Mouse (Mus musculus) natural killer cell, adult 2 months (primary cell): ENCODE results near the gene Col19a1.

Experiments used
- DNase-seq, 2 experiments: peaks; one replicate each; pipeline ENCODE4 v3.0.0; 2022; ENCODE audit warnings: low spot score in 2 of 2

Col19a1 gene

GRCm38 (mm10) chr1:24461305-24461887 is 125.9 kb downstream of the Col19a1 start:
- DNase-seq = no peak

DNA sequence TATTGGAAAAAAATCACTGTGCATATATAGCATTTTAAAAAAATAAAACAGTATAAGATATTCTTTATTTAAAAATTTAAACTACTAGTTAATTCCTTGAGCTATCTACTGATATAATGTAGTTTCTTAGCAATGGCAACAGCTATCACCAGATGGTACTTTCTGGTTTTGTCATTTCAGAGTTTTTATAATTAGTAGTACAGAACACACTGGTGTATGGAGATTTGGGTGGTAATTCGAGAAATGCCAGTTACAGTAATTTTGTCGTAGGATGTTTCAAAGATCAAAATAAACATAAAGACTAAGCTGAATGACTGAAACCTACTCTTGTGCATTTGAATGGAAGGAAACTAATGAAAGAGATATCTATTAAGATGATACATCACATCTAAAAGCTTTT is 129.3 kb downstream of the Col19a1 start:
- DNase-seq = no peak

DNA sequence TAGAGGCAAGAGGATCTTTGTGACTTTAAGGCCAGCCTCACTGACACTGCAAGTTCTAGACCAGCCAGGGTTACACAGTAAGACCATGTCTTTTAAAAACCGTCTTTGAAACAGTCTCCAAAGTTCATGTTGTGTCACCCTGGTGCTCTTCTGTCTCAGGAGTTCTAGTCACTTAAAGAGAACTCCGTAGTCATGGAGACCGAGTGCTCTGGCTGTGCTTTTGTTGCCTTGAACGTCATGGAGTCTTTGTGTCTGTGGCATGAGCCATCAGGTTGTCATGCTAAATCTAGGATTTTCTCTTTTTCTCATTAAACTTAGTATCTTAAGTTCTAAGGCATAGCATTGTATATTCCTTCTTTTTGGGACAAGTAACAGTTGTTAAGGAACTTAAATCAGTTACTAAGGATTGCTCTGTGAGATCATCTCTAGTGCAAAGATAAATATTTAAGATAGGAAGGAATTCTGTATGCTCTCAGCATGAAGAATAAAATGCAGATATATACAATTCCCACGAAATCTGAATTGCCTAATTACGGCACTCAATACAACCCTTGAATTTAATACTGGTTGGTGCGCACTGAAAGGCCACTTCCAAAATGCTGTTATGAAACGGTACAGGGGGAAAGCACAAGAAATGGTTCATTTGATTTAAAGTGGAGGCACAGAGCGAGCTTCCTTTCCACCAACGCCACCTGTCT is 134.6 kb downstream of the Col19a1 start:
- no peak for DNase-seq

DNA sequence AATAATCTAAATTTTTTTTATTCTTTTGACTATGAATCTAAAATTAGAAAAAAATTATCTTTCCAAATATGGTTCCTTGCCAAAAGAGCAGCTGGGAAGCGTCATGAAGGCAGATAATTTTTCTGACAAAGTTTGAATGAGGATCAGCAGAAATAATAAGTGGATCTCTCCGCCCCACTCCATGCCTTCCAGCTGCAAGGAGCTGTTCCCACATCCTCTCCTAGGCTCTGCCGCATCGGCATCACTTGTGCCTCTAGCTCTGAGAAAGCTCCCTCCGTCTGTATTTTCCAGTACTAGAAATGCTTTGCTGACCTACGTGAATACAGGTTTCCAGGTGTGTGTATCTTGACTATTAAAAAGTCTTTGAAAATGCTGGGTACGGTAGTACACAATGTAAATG is 135.1 kb downstream of the Col19a1 start:
- DNase-seq = no peak

- no peak for DNase-seq
These were observed 149.8 kb downstream of the Col19a1 start for GRCm38 (mm10) chr1:24437425-24437824.

DNA sequence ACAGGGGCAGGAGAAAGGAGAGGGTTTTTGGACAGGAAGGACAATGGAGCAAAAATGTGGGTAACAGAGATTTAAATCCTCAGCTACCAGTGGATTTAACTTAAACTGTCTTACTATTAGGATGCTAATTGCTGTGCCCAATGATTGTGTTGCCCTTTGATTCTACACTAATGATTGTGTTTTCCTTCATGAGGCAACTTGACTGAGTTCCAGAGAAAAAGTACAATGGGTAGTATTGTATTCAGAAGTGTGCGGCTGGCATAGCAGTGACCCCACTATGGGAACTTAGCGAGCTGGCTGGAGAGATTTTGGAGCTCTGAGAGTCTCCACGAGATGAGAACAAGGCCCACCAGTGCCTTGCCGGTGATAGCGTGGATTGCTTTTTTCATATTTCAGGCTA is 159.0 kb downstream of the Col19a1 start:
- no peak for DNase-seq

- DNase-seq = no peak
These were observed 209.0 kb downstream of the Col19a1 start for GRCm38 (mm10) chr1:24378125-24378821.

- no peak for DNase-seq
These were observed 212.4 kb downstream of the Col19a1 start for GRCm38 (mm10) chr1:24374902-24375301.

- DNase-seq = no peak
These were observed 213.6 kb downstream of the Col19a1 start for GRCm38 (mm10) chr1:24373671-24374070.

DNA sequence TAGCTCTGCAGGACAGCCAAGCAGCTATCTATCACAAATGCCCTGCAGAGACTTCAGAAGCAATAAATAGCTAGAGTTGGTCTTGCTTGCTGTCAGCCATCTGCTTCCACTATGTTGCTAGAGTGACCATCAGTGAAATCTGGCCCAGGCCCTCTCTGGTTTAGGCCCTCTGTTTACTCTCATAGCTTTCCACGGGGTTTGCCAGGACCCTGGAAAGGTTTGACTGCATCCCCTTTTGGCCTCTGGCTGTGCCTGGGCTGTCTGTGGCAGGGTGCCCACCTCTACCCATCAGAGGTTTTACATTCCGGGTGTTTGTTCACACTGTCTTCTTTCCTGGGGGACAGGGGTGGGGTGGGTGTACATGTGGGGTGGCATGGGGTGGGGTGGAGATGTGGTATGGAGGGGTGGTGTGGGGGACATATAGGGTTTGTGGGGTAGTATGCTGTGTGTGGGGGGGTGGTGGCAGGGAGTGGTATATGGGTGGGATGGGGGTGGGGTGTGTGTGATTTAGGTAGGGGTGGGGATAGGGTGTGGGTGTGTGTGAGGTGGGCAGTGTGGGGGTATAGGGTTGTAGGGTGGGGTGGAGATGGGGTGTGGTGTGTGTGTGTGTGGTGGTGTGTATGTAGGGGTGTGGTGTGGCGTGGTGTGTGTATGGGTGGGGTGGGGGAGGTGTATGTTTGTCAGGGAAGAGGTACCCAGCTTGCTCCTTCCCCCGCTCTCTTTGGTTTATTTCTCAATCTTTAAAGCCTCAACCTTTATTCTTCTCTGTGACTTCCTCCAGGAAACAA is 214.6 kb downstream of the Col19a1 start:
- no peak for DNase-seq

- DNase-seq = no peak
These were observed 219.4 kb downstream of the Col19a1 start for GRCm38 (mm10) chr1:24367570-24368517.

GRCm38 (mm10) chr1:24364775-24365174 is 222.5 kb downstream of the Col19a1 start:
- no peak for DNase-seq

- DNase-seq = no peak
These were observed 225.2 kb downstream of the Col19a1 start for GRCm38 (mm10) chr1:24361990-24362635.

DNA sequence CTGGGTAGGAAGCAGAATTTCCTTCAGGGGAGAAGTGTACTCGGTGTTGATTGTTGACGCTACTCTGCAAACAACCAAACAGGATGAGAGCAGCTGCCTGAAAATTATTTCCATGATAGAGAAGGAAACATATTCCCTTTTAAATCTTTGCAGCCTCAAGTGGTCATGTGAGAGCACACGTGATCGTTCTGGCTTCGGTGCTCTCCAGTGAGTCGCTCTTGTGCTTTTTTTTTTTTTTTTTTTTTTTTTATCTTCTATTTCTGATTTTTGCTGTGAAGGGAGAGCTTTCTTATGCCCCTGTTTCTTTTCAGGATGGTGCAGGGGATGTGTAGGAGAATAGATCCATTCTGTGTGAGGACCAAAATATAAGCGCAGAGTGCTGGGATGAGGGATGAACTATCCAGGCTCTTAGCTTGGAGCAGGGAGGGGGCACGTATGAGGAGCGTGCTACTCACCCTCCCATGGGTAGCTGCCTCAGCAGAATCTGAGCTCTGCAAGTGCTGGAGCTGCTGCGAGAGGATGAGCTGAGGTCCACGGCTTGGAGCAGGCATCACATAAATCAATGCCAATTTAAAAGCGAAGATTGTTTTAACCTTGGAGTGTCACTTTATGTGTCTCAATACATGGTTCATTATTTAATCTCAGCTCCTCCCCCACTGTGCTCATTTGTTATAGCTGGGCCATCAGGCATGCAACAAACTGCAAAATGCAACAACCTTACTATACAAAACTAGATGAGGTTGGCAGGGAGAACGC is 237.6 kb downstream of the Col19a1 start:
- no peak for DNase-seq

DNA sequence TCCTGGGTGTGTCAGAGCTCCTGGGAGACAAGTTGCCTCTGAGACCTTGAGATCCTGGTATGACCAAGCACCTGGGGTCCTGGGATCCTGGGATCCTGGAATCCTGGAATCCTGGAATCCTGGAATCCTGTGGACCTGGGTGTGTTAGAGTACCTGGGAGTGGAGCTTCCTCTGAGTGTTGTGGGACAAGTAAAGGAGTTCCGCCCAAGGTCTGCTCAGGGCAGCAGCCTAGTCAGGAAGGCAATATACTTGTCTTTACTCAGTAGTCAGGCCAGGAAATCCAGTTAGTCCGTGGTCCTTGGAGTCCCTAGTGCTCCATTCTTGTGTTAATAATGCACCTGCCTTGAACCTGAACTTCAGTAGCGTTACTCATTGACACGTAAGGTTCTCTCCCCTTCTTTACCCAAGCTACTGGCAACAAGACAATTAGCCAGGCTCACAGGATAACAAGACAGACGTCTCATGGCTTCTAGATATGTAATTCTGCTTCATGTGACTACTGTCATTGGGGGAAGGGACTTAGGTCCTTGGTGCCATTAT is 239.6 kb downstream of the Col19a1 start:
- no peak for DNase-seq

GRCm38 (mm10) chr1:24337556-24338275 is 249.6 kb downstream of the Col19a1 start:
- DNase-seq = no peak

GRCm38 (mm10) chr1:24336051-24336450 is 251.2 kb downstream of the Col19a1 start:
- DNase-seq = no peak

DNA sequence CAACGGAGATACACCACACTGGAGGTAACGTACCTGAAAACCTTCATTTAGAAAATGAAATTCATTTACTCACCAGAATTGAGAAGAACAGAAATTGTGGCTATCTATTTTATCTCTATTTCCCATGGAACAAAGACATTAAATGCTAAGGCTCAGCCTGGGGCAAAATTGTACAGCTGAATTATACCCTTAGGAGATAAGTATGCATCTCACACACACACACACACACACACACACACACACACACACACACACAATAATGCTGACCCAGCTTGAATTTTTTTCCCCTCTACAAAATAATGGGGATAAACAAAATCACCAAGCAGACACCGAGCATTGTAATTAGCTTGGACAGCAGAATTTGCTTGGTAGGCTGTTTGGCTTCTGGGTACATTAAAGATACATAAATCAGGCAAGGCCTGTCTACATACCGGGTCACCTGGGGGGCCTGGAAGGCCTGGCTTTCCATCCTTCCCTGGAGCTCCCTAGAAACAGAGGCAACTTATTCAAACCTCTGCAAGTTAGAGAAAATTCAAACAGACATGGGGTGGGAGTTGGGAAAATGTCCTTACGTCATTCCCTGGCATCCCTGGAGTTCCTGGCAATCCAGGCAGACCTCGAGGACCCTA is 270.2 kb downstream of the Col19a1 start:
- no peak for DNase-seq
